Mouse (Mus musculus) ES-Bruce4 (cell line): ENCODE data around the gene Ccdc28b.

Experiments used
- CTCF ChIP-seq: IDR thresholded peaks from one replicate; pipeline ENCODE4 v1.8.1; 2011; ENCODE audit warnings: low read depth, low read length
- POLR2A ChIP-seq: IDR thresholded peaks from one replicate; pipeline ENCODE4 v1.8.1; 2011; ENCODE audit warnings: low read length; ENCODE audit not compliant: insufficient read depth

GRCm38 (mm10) chr4:129577688-129578087, 46.1 kb downstream of the Ccdc28b start:
- TF ChIP-seq CTCF (no peak), POLR2A (no peak)
